ENCODE assay signal across 15 mouse cellular contexts in genomic region chr2:154584931-154585601, GRCm38 (mm10). TPM values are rescaled to one million over a fixed set of nuclear protein-coding genes. Genes with fewer than 3 reads are reported as not detected.
DNase-seq lines count a peak whose midpoint lies in the region; ATAC-seq and TF ChIP-seq lines count a peak whose summit lies in the region.
"Had no signal": no experiment of that assay in that cellular context is flagged by ENCODE, and none has a peak within 500 bp of the region (broad histone marks: within the 10 kb centered on the region; RNA-seq: fewer than 3 reads in every experiment).

No protein-coding gene starts in this region.

- no peak overlapping the region for H3K4me3 ChIP-seq in midbrain, postnatal 0 days (ENCODE audit: low read depth, low read length)
- H3K4me3 ChIP-seq in midbrain, embryonic 16.5 days (ENCODE audit: low read depth, low read length), result no peak overlapping the region
- H3K4me3 ChIP-seq in forebrain, embryonic 14.5 days (ENCODE audit: low read depth, low read length), result no peak overlapping the region
- no peak overlapping the region for H3K4me3 ChIP-seq in myocyte
- H3K4me3 ChIP-seq: embryonic facial prominence, embryonic 12.5 days; heart, adult 2 months; kidney, embryonic 15.5 days had no signal

- H3K27ac ChIP-seq in midbrain, postnatal 0 days (ENCODE audit: low read depth, low read length), result no peak overlapping the region
- H3K27ac ChIP-seq in midbrain, embryonic 16.5 days (ENCODE audit: low read length), result no peak overlapping the region
- peak overlapping the region; percentile 81; the same call in 1 of the 2 replicates for H3K27ac ChIP-seq in forebrain, embryonic 14.5 days (ENCODE audit: low read depth, low read length)
- H3K27ac ChIP-seq: embryonic facial prominence, embryonic 12.5 days; heart, adult 2 months; kidney, embryonic 15.5 days; stomach, postnatal 0 days had no signal

- H3K27me3 ChIP-seq in midbrain, postnatal 0 days (ENCODE audit: insufficient read depth, low read length), result no peaks in the 10 kb centered on the region
- no peaks in the 10 kb centered on the region for H3K27me3 ChIP-seq in midbrain, embryonic 16.5 days (ENCODE audit: control insufficient read depth, insufficient read depth, low read depth, low read length)
- H3K27me3 ChIP-seq in forebrain, embryonic 14.5 days (replicated peaks; ENCODE audit: control insufficient read depth, insufficient read depth, low read length), result no peaks in the 10 kb centered on the region
- H3K27me3 ChIP-seq in myocyte (ENCODE audit: control insufficient read depth, insufficient read depth, insufficient read length), result peaks cover 6% of the 10 kb centered on the region
- H3K27me3 ChIP-seq: embryonic facial prominence, embryonic 12.5 days; kidney, embryonic 15.5 days had no signal

- H3K36me3 ChIP-seq in midbrain, postnatal 0 days (ENCODE audit: insufficient read depth, low read length), result peaks cover 5% of the 10 kb centered on the region; the same call in 1 of the 2 replicates
- no peaks in the 10 kb centered on the region for H3K36me3 ChIP-seq in midbrain, embryonic 16.5 days (ENCODE audit: control insufficient read depth, insufficient read depth, low read length)
- no peaks in the 10 kb centered on the region for H3K36me3 ChIP-seq in forebrain, embryonic 14.5 days (ENCODE audit: control insufficient read depth, insufficient read depth, low read length)
- H3K36me3 ChIP-seq in myocyte (ENCODE audit: control insufficient read depth, insufficient read depth), result no peaks in the 10 kb centered on the region

- no peak overlapping the region for H3K4me2 ChIP-seq in midbrain, postnatal 0 days (ENCODE audit: low read depth, low read length, poor library complexity, severe bottlenecking)
- H3K4me2 ChIP-seq in midbrain, embryonic 16.5 days (ENCODE audit: low read length), result no peak overlapping the region
- no peak overlapping the region for H3K4me2 ChIP-seq in forebrain, embryonic 14.5 days (ENCODE audit: low read length)
- H3K4me2 ChIP-seq in myocyte (ENCODE audit: low read depth), result peak overlapping the region; percentile 27
- H3K4me2 ChIP-seq: embryonic facial prominence, embryonic 12.5 days; kidney, embryonic 15.5 days had no signal

- H3K4me1 ChIP-seq in midbrain, postnatal 0 days (ENCODE audit: insufficient read depth, low read length), result no peaks in the 10 kb centered on the region
- peaks cover 3% of the 10 kb centered on the region; the same call in 1 of the 2 replicates for H3K4me1 ChIP-seq in midbrain, embryonic 16.5 days (ENCODE audit: control insufficient read depth, insufficient read depth, low read length)
- peaks cover 22% of the 10 kb centered on the region for H3K4me1 ChIP-seq in forebrain, embryonic 14.5 days (ENCODE audit: control insufficient read depth, insufficient read depth, low read length)

- TF ChIP-seq POLR2A in myocyte (IDR thresholded peaks at IDR 0.05; ENCODE audit: insufficient read length, low read depth), result no peak

- no peaks in the 10 kb centered on the region for H3K79me2 ChIP-seq in myocyte (ENCODE audit: control insufficient read depth, insufficient read depth)

- peak; percentile 38 for DNase-seq in cerebellum, adult 8-10 months
- DNase-seq in midbrain, postnatal 0 days (ENCODE audit: low spot score), result peak; percentile 52
- DNase-seq in forebrain, embryonic 14.5 days (ENCODE audit: low spot score), result no peak
- DNase-seq in thymus, postnatal 14 days, result no peak
- DNase-seq: heart, adult 2 months; lung, postnatal 14 days had no signal

- TF ChIP-seq CTCF in midbrain, postnatal 0 days (IDR thresholded peaks at IDR 0.05), result no peak

- H3K9me3 ChIP-seq in midbrain, postnatal 0 days (ENCODE audit: low read length), result no peaks in the 10 kb centered on the region
- no peaks in the 10 kb centered on the region for H3K9me3 ChIP-seq in midbrain, embryonic 16.5 days (replicated peaks; ENCODE audit: control insufficient read depth, low read length, poor library complexity, severe bottlenecking)
- H3K9me3 ChIP-seq in forebrain, embryonic 14.5 days (replicated peaks; ENCODE audit: control insufficient read depth, low read length), result no peaks in the 10 kb centered on the region
- H3K9me3 ChIP-seq: embryonic facial prominence, embryonic 12.5 days; kidney, embryonic 15.5 days had no signal

- no peak for ATAC-seq in cerebellum, adult (ENCODE audit: insufficient number of reproducible peaks, low FRiP score, low TSS enrichment)
- no peak for ATAC-seq in midbrain, postnatal 0 days (ENCODE audit: low FRiP score)
- no peak for ATAC-seq in midbrain, embryonic 16.5 days
- ATAC-seq in forebrain, embryonic 14.5 days, result no peak
- no peak for ATAC-seq in activated CD4-positive, CD25-positive, alpha-beta regulatory T cell, adult 4 months

- no peak overlapping the region for H3K9ac ChIP-seq in midbrain, postnatal 0 days (replicated peaks; ENCODE audit: low read length, poor library complexity, severe bottlenecking)
- H3K9ac ChIP-seq in midbrain, embryonic 16.5 days (ENCODE audit: low read depth, low read length), result no peak overlapping the region
- no peak overlapping the region for H3K9ac ChIP-seq in forebrain, embryonic 14.5 days (ENCODE audit: low read length)
- H3K9ac ChIP-seq: embryonic facial prominence, embryonic 12.5 days; kidney, embryonic 15.5 days had no signal

- H3ac ChIP-seq in myocyte (ENCODE audit: control insufficient read depth, insufficient read length), result no peak overlapping the region

- WGBS in midbrain, postnatal 0 days, result 56% methylated on average over 17 of the region's 17 CpGs
- WGBS in midbrain, embryonic 16.5 days, result 59% methylated on average over 17 of the region's 17 CpGs
- 48% methylated on average over 17 of the region's 17 CpGs for WGBS in forebrain, embryonic 14.5 days

TF ChIP-seq in myocyte, 11 proteins besides CTCF, POLR2A, EP300 and RAD21:
- no peak for TF ChIP-seq USF1 (IDR thresholded peaks at IDR 0.05; ENCODE audit: low read depth)
- TF ChIP-seq MAX (IDR thresholded peaks at IDR 0.05; ENCODE audit: low read depth), result no peak
- TF ChIP-seq REST (IDR thresholded peaks at IDR 0.05; ENCODE audit: insufficient read depth, insufficient read length), result no peak
- TF ChIP-seq TCF3 (IDR thresholded peaks at IDR 0.05; ENCODE audit: insufficient read length, low read depth), result no peak

RNA-seq across cellular contexts. Expression of gene E2f1, which starts 15.4 kb away (rescaled TPM):
- total RNA-seq in midbrain, postnatal 0 days (2014; rRNA removed), result 2.0 and 2.3 TPM in 2 replicates
- polyA plus RNA-seq in midbrain, postnatal 0 days (2015; fragmentation: Nextera tagmentation; extraction: Ambion mirVana), result 2.1 and 2.3 TPM in 2 replicates
- 3.2 and 4.2 TPM in 2 replicates for polyA plus RNA-seq in midbrain, embryonic 16.5 days (2015; fragmentation: Nextera tagmentation; extraction: Ambion mirVana)
- polyA plus RNA-seq in forebrain, embryonic 14.5 days (2014; fragmentation: Nextera tagmentation; extraction: Ambion mirVana), result 3.5 and 5.0 TPM in 2 replicates
- 11.0 TPM for polyA plus RNA-seq in myocyte (2012; fragmentation: generic; extraction: Trizol)
- 1 to 10 TPM in 1 of 2 experiments, under 1 TPM in 1; 0.91 to 2.3 TPM for polyA plus RNA-seq in activated CD4-positive, CD25-positive, alpha-beta regulatory T cell, adult 4 months (2017; shearing (Covaris generic))

RNA-seq across cellular contexts. Expression of gene Pxmp4, which starts 18.4 kb away (rescaled TPM):
- total RNA-seq in midbrain, postnatal 0 days (2014; rRNA removed), result 16.1 and 21.6 TPM in 2 replicates
- polyA plus RNA-seq in midbrain, postnatal 0 days (2015; fragmentation: Nextera tagmentation; extraction: Ambion mirVana), result 17.8 and 21.1 TPM in 2 replicates
- 14.1 and 15.9 TPM in 2 replicates for polyA plus RNA-seq in midbrain, embryonic 16.5 days (2015; fragmentation: Nextera tagmentation; extraction: Ambion mirVana)
- polyA plus RNA-seq in forebrain, embryonic 14.5 days (2014; fragmentation: Nextera tagmentation; extraction: Ambion mirVana), result 14.8 and 15.2 TPM in 2 replicates
- polyA plus RNA-seq in myocyte (2012; fragmentation: generic; extraction: Trizol), result 12.5 TPM
- 10 to 100 TPM; 20.5 to 23.2 TPM for polyA plus RNA-seq in activated CD4-positive, CD25-positive, alpha-beta regulatory T cell, adult 4 months (2017; shearing (Covaris generic))

RNA-seq across cellular contexts. Expression of gene Necab3, which starts 26.4 kb away (rescaled TPM):
- 23.3 and 27.7 TPM in 2 replicates for total RNA-seq in midbrain, postnatal 0 days (2014; rRNA removed)
- 18.1 and 18.9 TPM in 2 replicates for polyA plus RNA-seq in midbrain, postnatal 0 days (2015; fragmentation: Nextera tagmentation; extraction: Ambion mirVana)
- polyA plus RNA-seq in midbrain, embryonic 16.5 days (2015; fragmentation: Nextera tagmentation; extraction: Ambion mirVana), result 18.5 and 19.9 TPM in 2 replicates
- polyA plus RNA-seq in forebrain, embryonic 14.5 days (2014; fragmentation: Nextera tagmentation; extraction: Ambion mirVana), result 19.8 and 23.6 TPM in 2 replicates
- 0.12 TPM for polyA plus RNA-seq in myocyte (2012; fragmentation: generic; extraction: Trizol)
- 1 to 10 TPM in 1 of 2 experiments, under 1 TPM in 1; 0.27 to 1.4 TPM for polyA plus RNA-seq in activated CD4-positive, CD25-positive, alpha-beta regulatory T cell, adult 4 months (2017; shearing (Covaris generic))
- total RNA-seq: monocyte, adult 5-6 weeks had no signal

RNA-seq across cellular contexts. Expression of gene Zfp341, which starts 28.0 kb away (rescaled TPM):
- 7.7 and 10.4 TPM in 2 replicates for total RNA-seq in midbrain, postnatal 0 days (2014; rRNA removed)
- 1.2 and 1.5 TPM in 2 replicates for polyA plus RNA-seq in midbrain, postnatal 0 days (2015; fragmentation: Nextera tagmentation; extraction: Ambion mirVana)
- 2.3 TPM in 2 replicates for polyA plus RNA-seq in midbrain, embryonic 16.5 days (2015; fragmentation: Nextera tagmentation; extraction: Ambion mirVana)
- 2.2 and 2.4 TPM in 2 replicates for polyA plus RNA-seq in forebrain, embryonic 14.5 days (2014; fragmentation: Nextera tagmentation; extraction: Ambion mirVana)
- 3.4 TPM for polyA plus RNA-seq in myocyte (2012; fragmentation: generic; extraction: Trizol)
- under 1 TPM; 0.37 to 0.73 TPM for polyA plus RNA-seq in activated CD4-positive, CD25-positive, alpha-beta regulatory T cell, adult 4 months (2017; shearing (Covaris generic))

RNA-seq across cellular contexts. Expression of gene 4930519P11Rik, which starts 28.2 kb away (rescaled TPM):
- total RNA-seq in midbrain, postnatal 0 days (2014; rRNA removed), result not detected in 2 replicates
- 0.35 TPM in 1 of 2 replicates, not detected in the other for polyA plus RNA-seq in midbrain, postnatal 0 days (2015; fragmentation: Nextera tagmentation; extraction: Ambion mirVana)
- polyA plus RNA-seq in midbrain, embryonic 16.5 days (2015; fragmentation: Nextera tagmentation; extraction: Ambion mirVana), result 0.41 and 0.63 TPM in 2 replicates
- 0.65 TPM in 1 of 2 replicates, not detected in the other for polyA plus RNA-seq in forebrain, embryonic 14.5 days (2014; fragmentation: Nextera tagmentation; extraction: Ambion mirVana)
- 0.47 TPM for polyA plus RNA-seq in myocyte (2012; fragmentation: generic; extraction: Trizol)
- polyA plus RNA-seq in activated CD4-positive, CD25-positive, alpha-beta regulatory T cell, adult 4 months (2017; shearing (Covaris generic)), result not detected
- total RNA-seq: heart, adult 2 months; layer of hippocampus, postnatal 25 days; monocyte, adult 5-6 weeks had no signal
- polyA plus RNA-seq: kidney, embryonic 15.5 days had no signal

Comparison
In these comparisons a context has a peak if more than half of its experiments do, and no peak if none do; other contexts are left out.
1. DNase-seq: peak in cerebellum, adult 8-10 months (single experiment) and midbrain, postnatal 0 days (single experiment); none in forebrain, embryonic 14.5 days (single experiment) and thymus, postnatal 14 days (single experiment).